Mouse (Mus musculus) cerebellum, postnatal 10 days (tissue): ENCODE measurements around the gene Faf1.
"Not testable (repeated sequence)": the region's sequence is repeated elsewhere in the genome, so short reads cannot be mapped to it uniquely, and the experiment has no call there.

Experiments
- DNase-seq, 2 experiments: peaks; one replicate each; pipeline ENCODE4 v3.0.0; 2021; ENCODE audit warnings: mixed read lengths in 2 of 2

Faf1 gene

GRCm38 (mm10) chr4:109665982-109666460 is 10.4 kb upstream of the Faf1 start:
- DNase-seq: peak; percentile 85 to 88

GRCm38 (mm10) chr4:109666461-109667269 is 9.7 kb upstream of the Faf1 start, which contains the start of gene Cdkn2c:
Cdkn2c (minus strand) TSS chr4:109667189.
- DNase-seq: peak; percentile 91 to 94

- DNase-seq: no peak
These were observed 8.9 kb upstream of the Faf1 start for GRCm38 (mm10) chr4:109667518-109667917.

- peak in 1 of 2 experiments; percentile 40 for DNase-seq
These were observed 6.2 kb upstream of the Faf1 start for GRCm38 (mm10) chr4:109670213-109670612.

GRCm38 (mm10) chr4:109671941-109672340 is 4.4 kb upstream of the Faf1 start:
- no peak for DNase-seq

GRCm38 (mm10) chr4:109674097-109674496 is 2.3 kb upstream of the Faf1 start:
- no peak for DNase-seq

- DNase-seq: no peak
These were observed 833 bp downstream of the Faf1 start for GRCm38 (mm10) chr4:109677221-109677620.

- DNase-seq: no peak
These were observed 7.2 kb downstream of the Faf1 start for GRCm38 (mm10) chr4:109683561-109683960.

GRCm38 (mm10) chr4:109692674-109693073 is 16.3 kb downstream of the Faf1 start:
- DNase-seq: no peak

GRCm38 (mm10) chr4:109700727-109701126 is 24.3 kb downstream of the Faf1 start:
- not testable (repeated sequence) for DNase-seq

- DNase-seq: peak in 1 of 2 experiments; percentile 69
These were observed 27.2 kb downstream of the Faf1 start for GRCm38 (mm10) chr4:109703568-109703967.

- no peak for DNase-seq
These were observed 29.0 kb downstream of the Faf1 start for GRCm38 (mm10) chr4:109705349-109705748.

GRCm38 (mm10) chr4:109719281-109719680 is 42.9 kb downstream of the Faf1 start:
- DNase-seq: peak; percentile 38 to 55

GRCm38 (mm10) chr4:109729281-109729680 is 52.9 kb downstream of the Faf1 start:
- peak; percentile 47 to 79 for DNase-seq

- peak; percentile 82 to 85 for DNase-seq
These were observed 59.4 kb downstream of the Faf1 start for GRCm38 (mm10) chr4:109735754-109736153.

GRCm38 (mm10) chr4:109743984-109744383 is 67.6 kb downstream of the Faf1 start:
- peak; percentile 14 to 44 for DNase-seq

- DNase-seq: peak; percentile 76 to 80
These were observed 82.6 kb downstream of the Faf1 start for GRCm38 (mm10) chr4:109759031-109759430.

GRCm38 (mm10) chr4:109759901-109760300 is 83.5 kb downstream of the Faf1 start:
- DNase-seq: no peak

- no peak for DNase-seq
These were observed 84.1 kb downstream of the Faf1 start for GRCm38 (mm10) chr4:109760501-109760900.

- peak; percentile 56 to 66 for DNase-seq
These were observed 86.5 kb downstream of the Faf1 start for GRCm38 (mm10) chr4:109762768-109763501.

- no peak for DNase-seq
These were observed 92.7 kb downstream of the Faf1 start for GRCm38 (mm10) chr4:109769071-109769470.

GRCm38 (mm10) chr4:109782577-109783114 is 106.3 kb downstream of the Faf1 start:
- no peak for DNase-seq

- DNase-seq: no peak
These were observed 113.1 kb downstream of the Faf1 start for GRCm38 (mm10) chr4:109789347-109790001.
